Mouse (Mus musculus) bone marrow, adult 2 months (tissue): ENCODE measurements around the gene Tepsin. TPM values are rescaled to one million over a fixed set of nuclear protein-coding genes. Genes with fewer than 3 reads are reported as not detected.

Experiments used
- H3K27ac ChIP-seq: fragments of 200-500 bp; 2 replicates; pipeline ENCODE4 v1.5.1; 2012; ENCODE audit warnings: low read depth, mild to moderate bottlenecking, control low read depth, inconsistent platforms, low read length; ENCODE audit not compliant: control insufficient read depth, poor library complexity, insufficient read depth
- H3K4me1 ChIP-seq: fragments of 200-500 bp; 2 replicates; pipeline ENCODE4 v1.6.1; 2011; ENCODE audit warnings: low read length; ENCODE audit not compliant: control insufficient read depth, insufficient read depth
- H3K4me3 ChIP-seq: fragments of 200-500 bp; replicated peaks from 2 replicates; pipeline ENCODE3; 2011; ENCODE audit warnings: mild to moderate bottlenecking, low read depth, low read length, control low read depth; ENCODE audit not compliant: control insufficient read depth
- CTCF ChIP-seq: fragments of 200-500 bp; IDR thresholded peaks from 2 replicates; pipeline ENCODE4 v1.5.1; 2011; ENCODE audit warnings: low read length, control low read depth; ENCODE audit not compliant: control insufficient read depth, insufficient read depth
- POLR2A ChIP-seq: fragments of 200-500 bp; IDR thresholded peaks from 2 replicates; pipeline ENCODE4 v1.6.1; 2011; ENCODE audit warnings: low read depth, mild to moderate bottlenecking, control low read depth, low read length, borderline replicate concordance; ENCODE audit not compliant: control insufficient read depth
- WGBS: fragments of 180-500 bp; shearing (Covaris S2); methylation state at CpG from one replicate; pipeline ENCODE4 v1.1.7; 2018; 5-methylcytosine and 5-hydroxymethylcytosine counted together
- polyA plus RNA-seq: library from polyadenylated mRNA; stranded (reverse); fragments of >200 nt; gene quantifications from 2 replicates; pipeline ENCODE4 v1.2.4, GENCODE M21; 2011; ENCODE audit warnings: low replicate concordance; ENCODE audit not compliant: missing spikeins, insufficient read depth, insufficient read length

Tepsin gene
- polyA plus RNA-seq, 1 experiment, result 24.6 TPM

DNA sequence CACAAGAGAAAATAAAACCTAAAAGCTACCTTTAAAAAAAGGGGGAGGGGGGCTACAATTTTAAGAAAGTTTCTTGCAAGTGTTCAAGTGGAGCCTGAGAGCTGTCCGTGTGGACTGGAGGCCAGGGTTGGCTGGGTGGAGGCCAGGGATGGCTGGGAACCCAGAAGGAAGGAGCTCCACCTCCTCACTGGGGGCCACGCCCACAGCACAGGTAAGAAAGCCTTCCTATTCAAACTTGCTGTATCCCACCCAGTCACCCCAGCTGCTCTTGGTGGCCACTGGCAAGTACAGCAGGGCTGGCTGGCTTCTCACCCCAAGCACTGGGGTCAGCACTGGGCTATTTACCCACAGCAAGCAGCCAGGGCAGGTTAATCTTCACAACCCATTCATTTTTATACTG, 8.5 kb upstream of the Tepsin start:
- 91% methylated on average over 2 of the region's 2 CpGs for WGBS
- no peaks in the 10 kb centered on the region for H3K4me1 ChIP-seq
- no peak overlapping the region for H3K27ac ChIP-seq
- no peak overlapping the region for H3K4me3 ChIP-seq
- TF ChIP-seq CTCF (no peak), POLR2A (no peak)

DNA sequence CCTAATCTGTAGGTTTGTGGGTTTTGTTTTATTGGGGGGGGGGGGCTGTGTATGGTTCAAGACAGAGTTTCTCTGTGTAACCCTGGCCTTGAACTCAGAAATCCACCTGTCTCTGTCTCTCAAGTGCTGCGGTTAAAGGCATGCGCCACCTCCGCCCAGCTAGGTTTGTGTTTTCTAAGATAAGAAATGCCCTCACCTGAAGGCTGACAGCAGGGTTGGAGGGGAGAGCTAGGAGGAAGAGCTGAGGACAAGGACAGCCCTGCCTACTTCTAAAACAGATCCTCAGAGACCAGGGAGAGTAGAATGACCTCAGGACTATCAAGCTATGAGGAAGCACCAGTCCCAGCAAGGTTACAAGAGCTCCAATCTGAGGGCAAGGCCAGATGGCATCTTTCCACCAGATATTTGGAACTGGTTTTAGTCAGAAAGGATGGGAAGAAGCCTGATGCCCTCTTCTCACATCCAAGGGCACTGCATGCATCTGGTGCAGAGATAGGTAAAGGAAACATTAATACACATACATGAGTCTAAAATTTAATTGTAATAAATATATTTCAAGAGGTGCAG, 5.0 kb upstream of the Tepsin start:
- 77% methylated on average over 3 of the region's 3 CpGs for WGBS
- Histone ChIP-seq H3K4me1 (no peaks in the 10 kb centered on the region), H3K27ac (no peak overlapping the region), H3K4me3 (no peak overlapping the region)
- TF ChIP-seq POLR2A (no peak), CTCF (no peak)

DNA sequence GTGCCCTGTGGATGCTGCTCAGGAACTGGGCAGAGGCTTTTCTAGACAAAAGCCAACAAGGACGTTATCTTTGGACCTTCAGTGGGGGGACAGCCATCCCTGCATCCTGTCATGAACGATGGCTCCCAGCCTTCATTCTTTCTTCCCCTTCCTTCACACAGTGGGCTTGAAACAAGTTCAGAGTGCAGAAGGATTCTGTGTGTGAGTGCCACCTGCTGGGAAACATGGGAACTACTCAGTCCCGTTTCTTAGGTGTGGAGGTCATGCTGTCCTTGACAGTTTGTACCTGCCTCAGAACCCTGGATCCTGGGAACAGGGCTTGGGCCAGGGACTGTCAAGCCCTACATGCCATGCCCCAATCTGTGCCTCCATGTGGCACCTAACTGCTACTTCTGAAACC, 2.5 kb upstream of the Tepsin start:
- TF ChIP-seq POLR2A (no peak), CTCF (peak; percentile 74)
- Histone ChIP-seq H3K27ac (no peak overlapping the region), H3K4me1 (peaks cover 2% of the 10 kb centered on the region), H3K4me3 (no peak overlapping the region)
- WGBS, result under 1% methylated on average over 3 of the region's 3 CpGs

DNA sequence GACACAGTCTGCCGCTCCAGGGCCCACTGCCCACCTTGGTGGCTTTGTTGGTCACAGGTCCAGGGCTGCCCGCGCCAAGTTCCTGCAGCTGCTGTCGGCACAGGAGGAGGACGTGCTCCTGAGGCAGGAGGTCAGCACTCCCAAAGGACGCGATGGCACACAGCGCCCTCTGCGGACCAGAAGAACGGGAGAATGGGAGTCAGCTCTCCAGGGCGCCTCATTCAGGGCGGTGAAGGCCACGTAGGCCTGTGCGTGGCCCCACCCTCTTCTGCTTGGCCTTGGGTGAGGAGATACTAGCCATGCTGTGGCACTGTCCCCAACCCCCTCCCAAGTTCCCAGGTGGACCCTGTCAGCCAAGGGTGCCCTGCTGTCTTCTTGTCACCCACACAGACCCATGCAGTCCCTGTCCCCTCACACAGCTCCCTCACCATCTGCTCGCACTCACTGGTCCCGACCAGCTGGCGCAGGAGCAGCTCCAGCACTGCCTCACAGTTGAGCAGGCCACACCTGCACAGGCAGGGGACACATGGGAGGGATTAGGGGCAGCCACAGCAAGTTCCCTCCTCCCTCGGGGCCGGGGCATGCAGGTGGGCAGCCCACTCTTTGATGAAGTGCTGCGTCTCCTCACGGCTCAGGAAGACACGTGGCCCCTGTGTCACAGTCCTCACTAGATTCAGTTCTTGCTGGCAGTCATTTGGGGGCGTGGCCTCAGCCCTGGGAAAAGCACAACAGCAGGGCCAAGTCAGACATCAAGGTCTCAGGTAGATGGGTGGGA, 5.5 kb downstream of the Tepsin start:
- TF ChIP-seq CTCF (no peak), POLR2A (no peak)
- WGBS, result 84% methylated on average over 23 of the region's 23 CpGs
- Histone ChIP-seq H3K4me1 (peaks cover 2% of the 10 kb centered on the region), H3K4me3 (no peak overlapping the region), H3K27ac (no peak overlapping the region)

DNA sequence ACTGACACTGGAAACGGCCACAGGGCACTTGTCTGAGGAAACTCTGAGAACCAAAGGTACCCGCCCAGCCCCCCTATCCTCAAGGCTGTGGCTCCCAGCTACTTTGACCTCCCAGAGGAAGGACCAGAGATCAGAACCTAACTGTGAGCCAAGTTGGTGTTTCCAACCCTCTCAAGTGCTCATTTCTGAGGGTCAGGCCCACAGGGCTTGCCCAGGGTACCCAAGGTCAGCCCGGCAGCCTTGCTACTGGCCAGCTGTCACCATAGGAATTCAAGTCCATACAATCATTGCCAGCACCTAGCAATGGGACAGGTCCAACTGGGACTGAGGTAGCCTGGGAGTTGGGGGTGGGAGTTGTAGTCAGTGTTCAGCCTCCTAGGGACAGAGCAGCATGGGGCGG, 7.9 kb downstream of the Tepsin start:
- H3K27ac ChIP-seq, result no peak overlapping the region
- H3K4me3 ChIP-seq, result no peak overlapping the region
- 87% methylated on average over 4 of the region's 4 CpGs for WGBS
- no peak for TF ChIP-seq CTCF
- TF ChIP-seq POLR2A, result no peak
- peaks cover 2% of the 10 kb centered on the region; the same call in 1 of the 2 replicates for H3K4me1 ChIP-seq

DNA sequence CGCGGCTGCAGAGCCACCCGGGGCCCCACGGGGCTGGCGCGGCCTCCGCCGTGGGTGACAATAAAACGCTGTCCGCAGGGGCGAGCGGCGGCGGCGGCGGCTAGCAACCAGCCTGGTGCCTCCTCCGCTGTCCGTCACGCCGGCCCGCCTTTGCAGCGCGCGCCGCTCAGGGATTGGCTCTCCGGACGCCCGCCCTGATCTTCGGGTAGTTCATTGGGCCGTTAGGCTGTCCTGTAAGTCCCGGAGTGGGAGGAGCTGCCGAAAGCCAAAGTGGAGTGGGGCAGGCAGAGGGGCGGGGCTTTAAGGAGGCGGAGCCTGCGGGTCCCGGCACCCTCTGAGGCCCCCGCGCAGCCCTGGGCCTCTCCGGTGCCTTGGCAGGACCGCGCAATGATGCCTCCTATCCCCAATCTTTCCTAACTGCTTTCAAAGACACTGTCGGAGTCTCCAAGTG, 11.8 kb downstream of the Tepsin start, which contains the start of gene Cep131:
Cep131 (minus strand) TSS at position 126 of the 451 bp plus-strand sequence.
- H3K4me3 ChIP-seq, result peak within 1 kb of the TSS; percentile 72
- H3K4me1 ChIP-seq, result peaks cover 2% of the 10 kb centered on the region; the same call in 1 of the 2 replicates
- no peak within 1 kb of the TSS; the same call in 1 of the 2 replicates for H3K27ac ChIP-seq
- no peak for TF ChIP-seq CTCF
- TF ChIP-seq POLR2A, result no peak
- under 1% methylated on average over 42 of the region's 42 CpGs for WGBS

DNA sequence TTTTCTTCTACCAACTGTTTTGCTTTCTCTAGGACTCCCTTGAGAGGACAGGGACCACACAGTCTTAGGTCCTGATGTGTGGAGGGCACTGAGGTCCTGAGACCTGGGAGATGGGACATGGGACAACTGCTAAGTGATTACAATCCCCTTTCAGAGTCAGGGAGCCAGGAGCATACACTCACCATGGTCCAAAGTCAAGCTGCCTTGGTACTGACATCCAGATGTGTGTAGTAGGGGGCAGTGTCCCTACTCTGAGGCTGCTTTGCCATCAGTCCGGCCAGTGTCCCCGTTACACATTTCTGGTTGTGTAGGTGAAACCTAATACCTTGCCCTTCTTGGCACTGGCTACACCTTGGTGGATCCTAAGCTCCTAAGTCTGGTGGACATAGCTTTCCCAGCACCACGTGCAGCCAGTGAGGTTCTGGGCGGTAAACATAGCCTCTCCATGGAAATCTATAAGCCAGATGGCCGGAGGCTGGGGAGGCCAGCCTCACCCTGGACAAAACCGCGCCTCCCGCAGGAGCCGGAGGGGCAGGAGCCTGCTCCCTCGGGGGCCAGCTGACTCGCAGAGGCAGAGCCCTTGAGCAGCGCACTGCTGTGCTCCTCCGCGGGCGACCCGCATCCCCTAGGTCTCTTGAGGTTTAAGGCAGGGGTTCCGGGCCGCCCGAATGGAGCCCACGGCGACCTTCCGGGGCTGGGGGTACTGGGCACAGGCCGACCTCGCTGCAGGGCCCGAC, 12.5 kb downstream of the Tepsin start:
- no peak overlapping the region; the same call in 1 of the 2 replicates for H3K27ac ChIP-seq
- peak overlapping the region; percentile 72 for H3K4me3 ChIP-seq
- peaks cover 2% of the 10 kb centered on the region; the same call in 1 of the 2 replicates for H3K4me1 ChIP-seq
- TF ChIP-seq POLR2A, result no peak
- WGBS, result 0% methylated on average over 25 of the region's 25 CpGs

DNA sequence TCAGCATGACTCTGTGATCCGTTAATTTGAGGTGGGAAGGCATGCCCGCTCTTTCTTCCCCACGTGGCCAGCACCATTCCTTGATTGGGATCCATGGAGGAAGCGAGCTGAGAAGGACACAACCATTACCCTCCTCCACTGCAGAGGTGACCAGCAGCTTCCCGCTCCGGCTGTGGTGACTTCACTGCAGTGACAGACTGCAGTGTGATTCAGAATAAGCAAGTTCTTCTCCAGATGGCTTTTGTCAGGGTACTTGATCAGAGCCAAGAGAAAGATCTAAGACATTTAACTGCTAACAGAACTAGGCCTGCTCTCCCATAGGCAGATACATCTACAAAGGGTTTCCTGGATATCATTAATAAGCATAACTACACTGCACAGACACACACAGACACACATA, 18.2 kb downstream of the Tepsin start:
- WGBS, result 89% methylated on average over 6 of the region's 6 CpGs
- Histone ChIP-seq H3K4me1 (no peaks in the 10 kb centered on the region), H3K4me3 (no peak overlapping the region), H3K27ac (no peak overlapping the region)
- TF ChIP-seq CTCF (no peak), POLR2A (no peak)
